Mouse (Mus musculus): ENCODE measurements around the gene Swap70.

Swap70 gene

GRCm38 (mm10) chr7:110237837-110238451 lies 16.4 kb downstream of the Swap70 start:
- no peak for DNase-seq (ENCODE audit: low spot score)

GRCm38 (mm10) chr7:110239590-110239989 lies 18.1 kb downstream of the Swap70 start:
- no peak for DNase-seq (ENCODE audit: low spot score)

DNA sequence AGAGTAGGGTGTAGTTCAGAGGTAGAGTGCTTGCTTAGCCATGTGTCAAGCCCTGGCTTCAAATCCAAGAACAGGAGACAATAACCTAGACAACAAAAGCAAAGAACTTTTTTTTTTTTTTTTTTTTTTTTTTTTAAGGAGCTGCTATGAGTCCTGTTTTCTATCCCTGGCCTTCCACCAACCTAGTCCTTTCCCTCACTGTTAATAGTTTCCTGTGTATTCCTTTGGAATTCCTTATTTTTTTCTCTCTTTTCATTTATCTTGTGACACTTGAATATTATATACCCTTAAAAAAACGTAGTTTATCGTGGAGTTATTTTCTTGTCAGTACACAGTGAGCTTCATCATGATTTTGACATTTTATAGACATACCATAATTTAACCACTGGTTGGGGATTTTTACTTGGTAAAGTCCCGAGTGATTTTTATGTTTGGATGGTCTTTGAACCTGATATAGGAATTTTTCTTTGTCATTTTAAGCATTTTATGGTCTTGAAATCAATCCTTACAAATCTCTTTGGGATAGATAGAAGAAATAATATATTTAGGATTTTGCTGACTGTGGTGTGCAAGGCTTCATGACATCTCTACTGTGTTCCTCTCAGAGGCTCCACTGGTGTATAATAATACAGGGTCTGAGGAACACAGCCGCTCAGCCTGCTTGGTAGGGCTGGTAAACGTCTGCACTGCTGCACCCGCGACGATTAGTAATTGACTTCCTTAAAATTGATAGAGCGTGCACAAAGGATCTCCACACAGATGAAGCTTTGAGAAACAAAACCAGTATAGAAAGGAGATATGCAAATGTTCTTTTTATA lies 20.2 kb downstream of the Swap70 start:
- no peak for DNase-seq (ENCODE audit: low spot score)

- no peak for DNase-seq (ENCODE audit: low spot score)
These were observed 20.7 kb downstream of the Swap70 start for GRCm38 (mm10) chr7:110242290-110242581.

GRCm38 (mm10) chr7:110245128-110245527 lies 23.6 kb downstream of the Swap70 start:
- no peak for DNase-seq (ENCODE audit: low spot score)

- DNase-seq (ENCODE audit: low spot score): no peak
These were observed 25.0 kb downstream of the Swap70 start for GRCm38 (mm10) chr7:110246526-110246925.

GRCm38 (mm10) chr7:110247801-110248200 lies 26.3 kb downstream of the Swap70 start:
- DNase-seq (ENCODE audit: low spot score): no peak

GRCm38 (mm10) chr7:110248677-110249076 lies 27.2 kb downstream of the Swap70 start:
- DNase-seq (ENCODE audit: low spot score): no peak

GRCm38 (mm10) chr7:110253861-110254260 lies 32.4 kb downstream of the Swap70 start:
- no peak for DNase-seq (ENCODE audit: low spot score)

DNA sequence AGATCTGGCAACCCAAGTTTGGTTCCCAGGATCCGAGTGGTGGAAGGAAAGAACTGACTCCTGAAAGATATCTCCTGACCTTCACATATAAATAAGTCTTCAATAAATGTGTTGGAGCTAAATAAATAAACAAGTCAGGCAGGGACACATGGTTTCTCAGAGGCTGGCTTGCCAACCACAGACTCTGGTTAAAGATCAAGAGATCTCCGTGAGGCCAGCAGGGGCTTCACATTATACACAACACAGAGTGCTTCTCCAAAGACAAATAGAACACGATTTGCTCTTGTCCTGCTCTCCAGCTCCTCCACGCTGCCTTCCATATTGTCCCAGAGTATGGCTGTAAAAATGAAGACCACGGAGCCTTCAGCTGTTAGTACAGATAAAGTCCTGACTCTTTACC lies 32.9 kb downstream of the Swap70 start:
- no peak for DNase-seq (ENCODE audit: low spot score)

GRCm38 (mm10) chr7:110257059-110257458 lies 35.5 kb downstream of the Swap70 start:
- DNase-seq (ENCODE audit: low spot score): no peak

- no peak for DNase-seq (ENCODE audit: low spot score)
These were observed 36.9 kb downstream of the Swap70 start for GRCm38 (mm10) chr7:110258196-110258950.

DNA sequence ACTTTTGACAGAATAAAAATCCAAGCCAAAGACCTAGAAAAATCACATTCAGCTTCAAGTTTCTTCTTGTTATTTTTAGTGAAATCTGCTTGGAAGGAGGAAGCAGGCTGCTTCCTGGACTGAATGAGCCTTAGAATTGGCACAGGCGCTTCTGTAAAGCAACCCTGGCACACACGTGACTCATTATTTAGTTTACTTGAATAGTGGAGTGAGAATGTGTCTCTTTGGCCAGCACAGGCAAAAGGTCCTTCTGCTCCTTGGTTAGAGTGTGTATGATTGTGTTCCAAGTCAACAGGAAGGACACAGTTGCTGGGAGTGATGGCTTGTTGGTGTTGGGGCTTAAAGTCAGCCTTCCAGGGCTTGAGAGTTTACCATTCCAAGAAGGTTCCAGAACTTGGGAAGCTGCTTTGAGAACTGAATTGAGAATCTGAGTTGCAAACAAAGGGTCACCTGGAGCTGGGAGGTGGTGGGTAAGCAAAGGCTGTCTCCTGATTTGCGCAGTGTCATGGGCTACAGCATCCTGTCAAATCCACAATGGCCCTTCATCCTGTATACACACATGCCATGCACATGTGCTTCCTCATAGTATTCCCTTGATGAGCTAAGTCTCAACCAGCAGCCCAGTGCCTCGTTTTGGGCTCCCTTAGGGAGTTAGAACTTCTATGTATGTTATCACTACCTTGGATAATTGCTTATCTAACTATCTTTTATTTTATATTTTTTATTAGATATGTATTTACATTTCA lies 38.6 kb downstream of the Swap70 start:
- DNase-seq (ENCODE audit: low spot score): no peak

- no peak for DNase-seq (ENCODE audit: low spot score)
These were observed 40.3 kb downstream of the Swap70 start for GRCm38 (mm10) chr7:110261807-110262206.

- no peak for DNase-seq (ENCODE audit: low spot score)
These were observed 41.1 kb downstream of the Swap70 start for GRCm38 (mm10) chr7:110262661-110263060.

DNA sequence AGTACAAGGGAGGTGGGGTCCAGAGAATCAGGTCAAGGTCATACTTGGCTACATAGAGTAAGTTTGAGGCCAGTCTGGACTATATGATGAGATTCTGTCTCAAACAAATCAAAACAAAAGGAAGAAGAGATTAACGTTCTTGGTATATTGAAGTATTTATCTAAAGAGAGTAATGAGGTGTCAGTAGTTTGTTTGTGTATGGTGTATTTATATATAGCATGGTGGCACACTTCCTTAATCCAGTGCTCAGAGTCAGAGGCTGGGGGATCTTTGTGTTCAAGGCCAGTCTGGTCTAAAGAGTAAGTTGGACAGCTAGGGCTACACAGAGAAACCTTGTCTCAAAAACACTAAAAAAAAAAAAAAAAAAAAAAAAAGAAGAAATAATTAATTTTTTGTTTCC lies 42.0 kb downstream of the Swap70 start:
- DNase-seq (ENCODE audit: low spot score): no peak

- peak; percentile 65 for DNase-seq (ENCODE audit: low spot score)
These were observed 44.3 kb downstream of the Swap70 start for GRCm38 (mm10) chr7:110265796-110266195.

GRCm38 (mm10) chr7:110267014-110267413 lies 45.5 kb downstream of the Swap70 start:
- no peak for DNase-seq (ENCODE audit: low spot score)

- no peak for DNase-seq (ENCODE audit: low spot score)
These were observed 46.5 kb downstream of the Swap70 start for GRCm38 (mm10) chr7:110267994-110268393.

GRCm38 (mm10) chr7:110268511-110268910 lies 47.0 kb downstream of the Swap70 start:
- DNase-seq (ENCODE audit: low spot score): no peak

- DNase-seq (ENCODE audit: low spot score): no peak
These were observed 48.3 kb downstream of the Swap70 start for GRCm38 (mm10) chr7:110269777-110270176.

DNA sequence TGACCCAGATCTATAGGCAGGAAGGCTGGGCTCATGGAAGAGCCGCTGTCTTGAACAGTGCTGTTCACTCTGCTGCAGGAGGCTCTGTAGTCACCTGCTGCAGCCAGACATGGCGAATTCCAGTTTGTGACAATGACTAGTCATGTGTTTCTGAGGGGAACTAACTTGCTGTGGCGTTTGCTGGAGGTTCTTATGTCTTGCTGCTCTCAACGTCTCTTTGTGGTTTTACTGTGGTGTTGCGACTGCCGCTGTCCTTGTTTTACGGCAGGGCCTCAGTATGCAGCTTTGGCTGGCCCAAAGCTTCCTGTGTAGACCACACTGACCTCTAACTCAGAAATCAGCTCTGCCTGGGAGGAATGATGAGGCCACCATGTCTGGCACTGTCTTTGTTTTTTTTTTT lies 48.9 kb downstream of the Swap70 start:
- DNase-seq (ENCODE audit: low spot score): no peak
